Mouse (Mus musculus): ENCODE results near the gene Tnnc1. TPM values are rescaled to one million over a fixed set of nuclear protein-coding genes. Genes with fewer than 3 reads are reported as not detected.

Gene Tnnc1
- total and polyA plus RNA-seq, 3 experiments, result 0.36 to 1.7 (median 1.3) TPM

DNA sequence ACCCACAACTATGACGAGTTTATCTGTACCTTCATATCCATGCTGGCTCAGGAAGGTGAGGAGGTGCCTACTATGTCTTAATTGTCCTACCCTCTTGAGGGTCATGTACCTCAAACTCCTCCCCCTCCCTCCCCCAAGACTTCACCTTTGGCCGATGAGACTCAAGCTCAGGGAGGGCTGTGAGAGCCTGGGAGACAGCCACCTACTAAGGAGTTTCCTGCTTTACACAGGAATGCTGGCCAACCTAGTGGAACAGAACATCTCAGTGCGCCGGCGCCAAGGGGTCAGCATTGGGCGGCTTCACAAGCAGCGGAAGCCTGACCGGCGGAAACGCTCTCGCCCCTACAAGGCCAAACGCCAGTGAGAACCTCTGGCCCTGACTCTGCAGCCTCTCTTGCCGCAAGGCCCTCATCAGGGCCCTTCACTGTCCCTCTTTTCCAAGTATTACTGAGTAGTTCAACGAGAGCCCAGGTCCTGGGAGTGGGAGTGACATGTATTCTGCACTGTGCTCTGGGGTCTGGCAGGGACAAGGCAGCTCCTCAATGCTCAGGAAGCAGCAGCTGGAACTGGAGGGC, 50.5 kb downstream of the Tnnc1 start:
- DNase-seq, result no peak

DNA sequence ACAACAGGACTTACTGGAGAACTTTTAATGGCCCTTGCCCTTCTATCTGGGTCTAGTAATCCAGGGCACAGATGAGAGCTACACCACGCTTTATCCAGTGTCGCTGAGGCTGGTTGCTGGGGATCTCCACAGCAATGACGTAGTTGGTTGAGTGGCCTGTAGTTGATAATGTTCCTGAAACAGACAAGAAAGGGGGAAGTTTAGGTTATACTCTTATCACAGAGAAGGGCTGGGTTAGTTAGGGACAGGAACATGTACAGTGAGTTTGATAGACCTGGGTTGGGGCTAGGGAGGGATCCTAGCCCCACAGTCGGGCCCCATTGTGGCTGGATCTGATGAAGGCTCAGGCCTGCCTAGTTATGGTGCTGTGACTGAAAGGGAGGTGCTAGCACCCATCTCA, 52.3 kb downstream of the Tnnc1 start:
- DNase-seq, result no peak

DNA sequence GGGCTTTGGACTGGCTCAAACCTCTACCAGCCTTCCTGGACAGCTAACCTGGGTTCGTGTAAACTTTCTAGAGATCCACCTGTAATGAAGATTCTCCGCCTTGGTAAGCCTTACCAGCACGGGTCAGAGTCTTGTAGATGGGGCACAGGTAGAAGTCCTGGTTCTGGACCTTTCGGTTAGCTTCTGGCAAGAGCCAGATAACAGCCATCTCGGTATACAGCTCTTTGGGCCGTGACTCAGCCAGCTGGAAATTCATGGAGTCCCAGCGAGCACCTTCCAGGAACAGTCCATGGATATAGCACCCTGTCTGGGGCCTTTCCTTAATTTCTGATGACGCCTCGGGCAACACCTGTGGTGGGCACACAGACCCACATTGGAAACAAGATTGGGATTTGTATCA, 52.8 kb downstream of the Tnnc1 start:
- DNase-seq, result no peak

Other genes with a start within 250 kb of the Tnnc1 start
- 10 to 100 TPM; 40.9 to 50.7 TPM for gene Glt8d1, start 206.9 kb upstream of the Tnnc1 start, total RNA-seq (2021)
- 17.7 and 23.3 TPM in 2 replicates for gene Glt8d1, start 206.9 kb upstream of the Tnnc1 start, polyA plus RNA-seq (2012; rRNA removed)
- gene Spcs1, start 206.6 kb upstream of the Tnnc1 start, total RNA-seq (2021), result 100 to 1,000 TPM; 234 to 254 TPM
- gene Spcs1, start 206.6 kb upstream of the Tnnc1 start, polyA plus RNA-seq (2012; rRNA removed), result 60.5 and 69.4 TPM in 2 replicates
- 10 to 100 TPM; 45.7 to 48.9 TPM for gene Pbrm1, start 189.2 kb upstream of the Tnnc1 start, total RNA-seq (2021)
- 9.3 and 9.7 TPM in 2 replicates for gene Pbrm1, start 189.2 kb upstream of the Tnnc1 start, polyA plus RNA-seq (2012; rRNA removed)
- 100 to 1,000 TPM in 1 of 2 experiments, 10 to 100 TPM in 1; 54.3 to 140 TPM for gene Gnl3, start 189.2 kb upstream of the Tnnc1 start, total RNA-seq (2021)
- gene Gnl3, start 189.2 kb upstream of the Tnnc1 start, polyA plus RNA-seq (2012; rRNA removed), result 5.8 and 8.3 TPM in 2 replicates
- gene Smim4, start 79.4 kb upstream of the Tnnc1 start, total RNA-seq (2021), result 10 to 100 TPM; 71.2 to 84.4 TPM
- gene Smim4, start 79.4 kb upstream of the Tnnc1 start, polyA plus RNA-seq (2012; rRNA removed), result 133 TPM in 2 replicates
- gene Nt5dc2, start 77.3 kb upstream of the Tnnc1 start, total RNA-seq (2021), result 10 to 100 TPM; 22.5 to 33.3 TPM
- 107 and 124 TPM in 2 replicates for gene Nt5dc2, start 77.3 kb upstream of the Tnnc1 start, polyA plus RNA-seq (2012; rRNA removed)
- gene Stab1, start 39.7 kb upstream of the Tnnc1 start, total RNA-seq (2021), result 10 to 100 TPM; 55.8 to 67.6 TPM
- 80.5 and 82.1 TPM in 2 replicates for gene Stab1, start 39.7 kb upstream of the Tnnc1 start, polyA plus RNA-seq (2012; rRNA removed)
- 100 to 1,000 TPM; 249 to 309 TPM for gene Nisch, start 8.6 kb downstream of the Tnnc1 start, total RNA-seq (2021)
- 412 and 462 TPM in 2 replicates for gene Nisch, start 8.6 kb downstream of the Tnnc1 start, polyA plus RNA-seq (2012; rRNA removed)
- 10 to 100 TPM in 1 of 2 experiments, 1 to 10 TPM in 1; 5.2 to 11.2 TPM for gene Sema3g, start 9.5 kb downstream of the Tnnc1 start, total RNA-seq (2021)
- 8.7 and 10.9 TPM in 2 replicates for gene Sema3g, start 9.5 kb downstream of the Tnnc1 start, polyA plus RNA-seq (2012; rRNA removed)
- 1 to 10 TPM; 6.1 to 7.3 TPM for gene Phf7, start 43.0 kb downstream of the Tnnc1 start, total RNA-seq (2021)
- gene Phf7, start 43.0 kb downstream of the Tnnc1 start, polyA plus RNA-seq (2012; rRNA removed), result 4.6 and 4.8 TPM in 2 replicates
- gene Bap1, start 43.1 kb downstream of the Tnnc1 start, total RNA-seq (2021), result 10 to 100 TPM; 59.5 to 60.5 TPM
- 63.2 and 72.0 TPM in 2 replicates for gene Bap1, start 43.1 kb downstream of the Tnnc1 start, polyA plus RNA-seq (2012; rRNA removed)
- 1 to 10 TPM; 1.7 to 2.1 TPM for gene Dnah1, start 115.6 kb downstream of the Tnnc1 start, total RNA-seq (2021)
- 0.71 and 1.3 TPM in 2 replicates for gene Dnah1, start 115.6 kb downstream of the Tnnc1 start, polyA plus RNA-seq (2012; rRNA removed)
- gene Capn7, start 128.3 kb downstream of the Tnnc1 start, total RNA-seq (2021), result 10 to 100 TPM; 37.3 to 53.5 TPM
- 12.7 and 13.0 TPM in 2 replicates for gene Capn7, start 128.3 kb downstream of the Tnnc1 start, polyA plus RNA-seq (2012; rRNA removed)
- gene Sh3bp5, start 227.8 kb downstream of the Tnnc1 start, total RNA-seq (2021), result 100 to 1,000 TPM; 111 to 164 TPM
- gene Sh3bp5, start 227.8 kb downstream of the Tnnc1 start, polyA plus RNA-seq (2012; rRNA removed), result 21.1 and 28.5 TPM in 2 replicates

All from adrenal gland, adult 2 months (tissue).